Mouse (Mus musculus) MEL (cell line): ENCODE results near the gene Tia1. TPM values are rescaled to one million over a fixed set of nuclear protein-coding genes. Genes with fewer than 3 reads are reported as not detected.

Experiments used
- DNase-seq: peaks from one replicate; pipeline ENCODE4 v3.0.0; 2011; ENCODE audit warnings: low read depth, low spot score
- H3K27ac ChIP-seq: 2 replicates; pipeline ENCODE4 v1.5.1; 2012; ENCODE audit warnings: low read depth, mild to moderate bottlenecking, control low read depth, low read length, moderate library complexity; ENCODE audit not compliant: control insufficient read depth
- H3K27me3 ChIP-seq, 2 experiments: fragments of 150-350 bp in 1 of 2; sonication (generic) in 1 of 2; 2 replicates each; pipeline ENCODE4 v1.6.1; 2012; ENCODE audit warnings: low read length in 2 of 2, mild to moderate bottlenecking in 2 of 2, improper control_type of control experiment in 1 of 2, moderate library complexity in 1 of 2; ENCODE audit not compliant: insufficient read depth in 2 of 2, control insufficient read depth in 1 of 2
- H3K36me3 ChIP-seq, 2 experiments: 2 replicates each; pipeline ENCODE4 v1.6.1; 2012 to 2014; ENCODE audit warnings: low read length in 2 of 2, improper control_type of control experiment in 1 of 2, inconsistent platforms in 1 of 2, mild to moderate bottlenecking in 1 of 2; ENCODE audit not compliant: insufficient read depth in 2 of 2, control insufficient read depth in 1 of 2
- H3K4me1 ChIP-seq, 2 experiments: fragments of 150-350 bp in 1 of 2; sonication (generic) in 1 of 2; 2 replicates each; pipeline ENCODE4 v1.6.1; 2012; ENCODE audit warnings: low read length in 2 of 2, improper control_type of control experiment in 1 of 2, mild to moderate bottlenecking in 1 of 2; ENCODE audit not compliant: insufficient read depth in 2 of 2, control insufficient read depth in 1 of 2
- H3K4me3 ChIP-seq, 2 experiments: fragments of 150-350 bp in 1 of 2; sonication (generic) in 1 of 2; 2 replicates each; pipeline ENCODE4 v1.5.1; 2012; ENCODE audit warnings: low read depth in 2 of 2, low read length in 2 of 2, mild to moderate bottlenecking in 2 of 2, moderate library complexity in 2 of 2, control low read depth in 1 of 2, improper control_type of control experiment in 1 of 2; ENCODE audit not compliant: control insufficient read depth in 1 of 2, insufficient read depth in 1 of 2
- H3K79me2 ChIP-seq: 2 replicates; pipeline ENCODE4 v1.6.1; 2012; ENCODE audit warnings: mild to moderate bottlenecking, low read length, moderate library complexity; ENCODE audit not compliant: control insufficient read depth, poor library complexity, insufficient read depth
- H3K9ac ChIP-seq: 2 replicates; pipeline ENCODE4 v1.6.1; 2012; ENCODE audit warnings: low read depth, mild to moderate bottlenecking, control low read depth, low read length, moderate library complexity; ENCODE audit not compliant: control insufficient read depth, poor library complexity, severe bottlenecking
- H3K9me3 ChIP-seq: fragments of 150-350 bp; sonication (generic); replicated peaks from 2 replicates; pipeline ENCODE4 v1.6.1; 2012; ENCODE audit warnings: mild to moderate bottlenecking, low read length, improper control_type of control experiment, moderate library complexity; ENCODE audit not compliant: insufficient read depth
- BHLHE40 ChIP-seq: IDR thresholded peaks from 2 replicates; pipeline ENCODE4 v1.6.1; 2012; ENCODE audit warnings: low read depth, mild to moderate bottlenecking, inconsistent platforms, low read length, improper control_type of control experiment, borderline replicate concordance
- CTCF ChIP-seq, 3 experiments: IDR thresholded peaks in 2 of 3; conservative IDR thresholded peaks in 1 of 3; 2 replicates each; pipeline ENCODE4 v1.5.1; 2011 to 2012; ENCODE audit warnings: low read length in 3 of 3, low read depth in 2 of 3, mild to moderate bottlenecking in 2 of 3, improper control_type of control experiment in 1 of 3, inconsistent platforms in 1 of 3, mixed read lengths in 1 of 3, moderate library complexity in 1 of 3; ENCODE audit not compliant: control insufficient read depth in 1 of 3, insufficient read depth in 1 of 3, poor library complexity in 1 of 3, severe bottlenecking in 1 of 3
- E2F4 ChIP-seq: IDR thresholded peaks from 2 replicates; pipeline ENCODE4 v1.6.1; 2011; ENCODE audit warnings: low read depth, low read length, improper control_type of control experiment, borderline replicate concordance
- ETS1 ChIP-seq: IDR thresholded peaks from 2 replicates; pipeline ENCODE4 v1.6.1; 2012; ENCODE audit warnings: low read depth, mild to moderate bottlenecking, inconsistent platforms, low read length, improper control_type of control experiment, moderate library complexity
- GABPA ChIP-seq: IDR thresholded peaks from 2 replicates; pipeline ENCODE4 v1.6.1; 2012; ENCODE audit warnings: low read depth, mild to moderate bottlenecking, inconsistent platforms, low read length, improper control_type of control experiment, moderate library complexity
- GATA1 ChIP-seq: IDR thresholded peaks from 2 replicates; pipeline ENCODE4 v1.6.1; 2011; ENCODE audit warnings: low read depth, low read length, improper control_type of control experiment
- JUND ChIP-seq: IDR thresholded peaks from 2 replicates; pipeline ENCODE4 v1.6.1; 2011; ENCODE audit warnings: low read depth, mild to moderate bottlenecking, improper control_type of control experiment, low read length
- KAT2A ChIP-seq: conservative IDR thresholded peaks from 2 replicates; pipeline ENCODE4 v1.6.1; 2012; ENCODE audit warnings: low read depth, low read length, improper control_type of control experiment, inconsistent platforms
- MAZ ChIP-seq: IDR thresholded peaks from 2 replicates; pipeline ENCODE4 v1.6.1; 2012; ENCODE audit warnings: low read depth, mild to moderate bottlenecking, inconsistent platforms, low read length, improper control_type of control experiment
- MYC ChIP-seq: IDR thresholded peaks from 2 replicates; pipeline ENCODE4 v1.6.1; 2011; ENCODE audit warnings: low read depth, mild to moderate bottlenecking, low read length, improper control_type of control experiment, moderate library complexity
- NELFE ChIP-seq: IDR thresholded peaks from 2 replicates; pipeline ENCODE4 v1.6.1; 2011; ENCODE audit warnings: low read depth, low read length, improper control_type of control experiment
- NRF1 ChIP-seq: IDR thresholded peaks from 2 replicates; pipeline ENCODE4 v1.6.1; 2014; ENCODE audit warnings: low read depth, mild to moderate bottlenecking, inconsistent platforms, low read length, improper control_type of control experiment, moderate library complexity; ENCODE audit not compliant: poor library complexity, insufficient read depth, severe bottlenecking
- POLR2AphosphoS2 ChIP-seq: IDR thresholded peaks from 2 replicates; pipeline ENCODE4 v1.6.1; 2011; ENCODE audit warnings: low read length, improper control_type of control experiment
- POLR2AphosphoS5 ChIP-seq: IDR thresholded peaks from 2 replicates; pipeline ENCODE4 v1.6.1; 2012; ENCODE audit warnings: low read depth, borderline replicate concordance, mild to moderate bottlenecking, inconsistent platforms, low read length, moderate library complexity, mixed read lengths
- RCOR1 ChIP-seq: IDR thresholded peaks from 2 replicates; pipeline ENCODE4 v1.6.1; 2012; ENCODE audit warnings: low read depth, mild to moderate bottlenecking, inconsistent platforms, low read length, improper control_type of control experiment
- SMC3 ChIP-seq: IDR thresholded peaks from 2 replicates; pipeline ENCODE4 v1.6.1; 2011; ENCODE audit warnings: low read depth, low read length, improper control_type of control experiment
- TBP ChIP-seq: IDR thresholded peaks from 2 replicates; pipeline ENCODE4 v1.8.0; 2011; ENCODE audit warnings: low read depth, low read length, improper control_type of control experiment
- TCF12 ChIP-seq: IDR thresholded peaks from 2 replicates; pipeline ENCODE4 v1.6.1; 2014; ENCODE audit warnings: low read depth, mild to moderate bottlenecking, inconsistent platforms, low read length, improper control_type of control experiment, moderate library complexity
- UBTF ChIP-seq: IDR thresholded peaks from 2 replicates; pipeline ENCODE4 v1.6.1; 2012; ENCODE audit warnings: low read depth, mild to moderate bottlenecking, inconsistent platforms, low read length, improper control_type of control experiment, moderate library complexity, borderline replicate concordance; ENCODE audit not compliant: insufficient read depth
- USF2 ChIP-seq, 2 experiments: IDR thresholded peaks; 2 replicates each; pipeline ENCODE4 v1.6.1; 2011 to 2012; ENCODE audit warnings: improper control_type of control experiment in 2 of 2, low read length in 2 of 2, borderline replicate concordance in 1 of 2, inconsistent platforms in 1 of 2, low read depth in 1 of 2, mild to moderate bottlenecking in 1 of 2; ENCODE audit not compliant: insufficient read depth in 1 of 2
- ZC3H11A ChIP-seq: IDR thresholded peaks from 2 replicates; pipeline ENCODE4 v1.6.1; 2012; ENCODE audit warnings: low read depth, mild to moderate bottlenecking, inconsistent platforms, low read length, improper control_type of control experiment
- ZNF384 ChIP-seq: IDR thresholded peaks from 2 replicates; pipeline ENCODE4 v1.6.1; 2012; ENCODE audit warnings: low read depth, mild to moderate bottlenecking, inconsistent platforms, low read length, improper control_type of control experiment
- polyA plus RNA-seq, 2 experiments: library from polyadenylated mRNA; stranded (reverse) in 1 of 2; unstranded in 1 of 2; fragments of >175 nt in 1 of 2; fragments of >200 nt in 1 of 2; gene quantifications; 2 replicates each; pipeline versions ENCODE4 v1.2.1 to v1.2.4; 2012; ENCODE audit warnings: low replicate concordance in 2 of 2, low read depth in 1 of 2; ENCODE audit not compliant: insufficient read length in 2 of 2, insufficient read depth in 1 of 2, missing spikeins in 1 of 2
- total RNA-seq: library from RNA; depleted of rRNA; stranded (reverse); fragments of 300-350 nt; gene quantifications from 2 replicates; pipeline ENCODE4 v1.2.3, GENCODE M21; 2012

Gene Tia1
- total and polyA plus RNA-seq, 3 experiments, result 21.5 to 25.3 TPM; not detected in 1

DNA sequence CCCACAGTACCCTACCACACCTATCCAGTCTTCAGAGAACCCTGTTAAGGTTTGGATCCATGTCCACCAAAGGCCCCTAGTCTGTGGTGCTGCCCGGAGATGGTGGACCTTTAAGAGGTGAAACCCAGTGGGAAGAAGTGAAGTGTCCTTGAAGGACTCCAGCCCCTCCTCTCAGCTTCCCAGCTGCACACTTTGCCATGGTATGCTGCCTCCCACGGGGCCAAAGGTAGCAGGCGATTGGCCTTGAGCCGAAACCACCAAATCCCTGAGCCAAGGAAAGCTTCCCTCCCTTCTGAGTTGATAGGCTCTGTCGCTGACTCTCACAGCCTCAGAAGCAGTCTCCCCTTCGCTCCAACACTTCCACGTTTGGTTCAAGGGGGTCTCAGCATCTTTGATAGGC lies 43.3 kb upstream of the Tia1 start:
- Histone ChIP-seq H3K9me3 (no peaks in the 10 kb centered on the region), H3K36me3 (peaks cover 0 to 2% of the 10 kb centered on the region in 2 experiments; a peak in 1 of 4 replicates), H3K27ac (no peak overlapping the region), H3K9ac (no peak overlapping the region), H3K79me2 (peaks cover 2% of the 10 kb centered on the region), H3K27me3 (no peaks in the 10 kb centered on the region)
- DNase-seq, result no peak
- TF ChIP-seq ZC3H11A, result no peak
- no peak for TF ChIP-seq BHLHE40
- no peak for TF ChIP-seq TCF12
- TF ChIP-seq NELFE, result no peak
- TF ChIP-seq RCOR1, result no peak
- TF ChIP-seq KAT2A, result no peak
- no peak for TF ChIP-seq E2F4
- TF ChIP-seq ZNF384, result no peak
- no peak for TF ChIP-seq NRF1
- TF ChIP-seq POLR2AphosphoS5, result no peak
- no peak for TF ChIP-seq JUND
- TF ChIP-seq SMC3, result no peak
- TF ChIP-seq GABPA, result no peak
- TF ChIP-seq MYC, result no peak
- no peak for TF ChIP-seq TBP
- TF ChIP-seq MAZ, result no peak
- TF ChIP-seq ETS1, result no peak
- TF ChIP-seq UBTF, result no peak
- TF ChIP-seq, all 39 proteins: peak for 0
- H3K4me3 ChIP-seq, result no peak overlapping the region
- peaks cover 0 to 5% of the 10 kb centered on the region in 2 experiments; a peak in 2 of 4 replicates for H3K4me1 ChIP-seq

DNA sequence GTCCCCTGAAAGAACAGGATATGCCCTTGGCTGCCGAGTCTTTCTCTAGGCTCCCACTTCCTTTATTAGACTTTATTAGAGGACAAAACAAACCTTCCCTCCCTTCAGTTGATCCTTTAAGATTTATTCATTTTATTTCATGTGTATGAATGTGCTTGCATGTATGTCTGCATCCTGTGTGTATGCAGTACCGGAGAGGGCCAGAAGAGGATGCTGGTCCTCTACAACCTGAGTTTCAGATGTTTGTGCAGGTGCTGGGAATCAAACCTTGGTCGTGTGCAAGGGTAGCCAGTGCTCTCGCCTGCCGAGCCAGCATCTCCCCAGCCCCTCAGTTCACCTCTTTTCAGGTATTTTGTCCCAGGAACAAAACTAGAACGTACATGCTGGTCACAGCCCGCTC lies 42.6 kb upstream of the Tia1 start:
- no peak overlapping the region for H3K9ac ChIP-seq
- no peak for DNase-seq
- H3K79me2 ChIP-seq, result peaks cover 8% of the 10 kb centered on the region
- H3K4me3 ChIP-seq, result no peak overlapping the region
- H3K27ac ChIP-seq, result no peak overlapping the region
- peaks cover 0 to 4% of the 10 kb centered on the region in 2 experiments; a peak in 2 of 4 replicates for H3K36me3 ChIP-seq
- H3K27me3 ChIP-seq, result no peaks in the 10 kb centered on the region
- H3K4me1 ChIP-seq, result peaks cover 0 to 9% of the 10 kb centered on the region in 2 experiments; a peak in 2 of 4 replicates
- no peak for TF ChIP-seq BHLHE40
- TF ChIP-seq GATA1, result no peak
- no peak for TF ChIP-seq POLR2AphosphoS2
- no peak for TF ChIP-seq ZNF384
- TF ChIP-seq CTCF (IDR thresholded peaks at IDR 0.05 in 2 of 3, conservative IDR thresholded peaks at IDR 0.05 in 1 of 3; ENCODE audit: control insufficient read depth in 1 of 3, insufficient read depth in 1 of 3, low read depth in 2 of 3, low read length in 3 of 3, poor library complexity in 1 of 3, severe bottlenecking in 1 of 3), result peak in 2 of 3 experiments; percentile 23 to 55; a peak in 3 of 6 replicates
- no peak for TF ChIP-seq USF2 (IDR thresholded peaks at IDR 0.05; ENCODE audit: borderline replicate concordance in 1 of 2, insufficient read depth in 1 of 2, low read depth in 1 of 2, low read length in 2 of 2)
- TF ChIP-seq NRF1, result no peak
- TF ChIP-seq, all 39 proteins: peak for 1
- H3K9me3 ChIP-seq, result no peaks in the 10 kb centered on the region
